Mouse (Mus musculus): ENCODE measurements around the gene Nupl1. TPM values are rescaled to one million over a fixed set of nuclear protein-coding genes. Genes with fewer than 3 reads are reported as not detected.
A peak's percentile ranks its signal among the peaks of the same experiment; 100 is the strongest.

Nupl1 gene
- polyA plus RNA-seq, 1 experiment from 2014 or later = not detected

GRCm38 (mm10) chr14:60195999-60196398 lies 55.2 kb downstream of the Nupl1 start:
- H3K4me3 ChIP-seq (ENCODE audit: low read length) = no peak overlapping the region
- ATAC-seq (ENCODE audit: low FRiP score, low TSS enrichment) = no peak
- 0 out of 2 replicates have a peak, but pooled peaks cover 3% of the 10 kb centered on the region for H3K9me3 ChIP-seq (ENCODE audit: low read length)
- H3K4me1 ChIP-seq (ENCODE audit: insufficient read depth, low read length) = no peaks in the 10 kb centered on the region
- H3K9ac ChIP-seq (replicated peaks; ENCODE audit: low read length) = no peak overlapping the region
- no peak overlapping the region for H3K27ac ChIP-seq (ENCODE audit: low read length)
- 78% methylated on average over 5 of the region's 5 CpGs for WGBS
- no peaks in the 10 kb centered on the region for H3K36me3 ChIP-seq (ENCODE audit: insufficient read depth, low read length)
- H3K27me3 ChIP-seq (ENCODE audit: insufficient read depth, low read length) = no peaks in the 10 kb centered on the region
- no peak overlapping the region for H3K4me2 ChIP-seq (replicated peaks; ENCODE audit: low read depth, low read length)

- WGBS = 75% methylated on average over 1 of the region's 1 CpGs
- Histone ChIP-seq H3K4me2 (replicated peaks; ENCODE audit: low read depth, low read length) (no peak overlapping the region), H3K27ac (ENCODE audit: low read length) (no peak overlapping the region), H3K36me3 (ENCODE audit: insufficient read depth, low read length) (no peaks in the 10 kb centered on the region), H3K4me1 (ENCODE audit: insufficient read depth, low read length) (no peaks in the 10 kb centered on the region), H3K9me3 (ENCODE audit: low read length) (0 out of 2 replicates have a peak, but pooled peaks cover 4% of the 10 kb centered on the region), H3K27me3 (ENCODE audit: insufficient read depth, low read length) (no peaks in the 10 kb centered on the region), H3K4me3 (ENCODE audit: low read length) (no peak overlapping the region), H3K9ac (replicated peaks; ENCODE audit: low read length) (no peak overlapping the region)
- no peak for ATAC-seq (ENCODE audit: low FRiP score, low TSS enrichment)
Observed at GRCm38 (mm10) chr14:60194606-60195005, 56.6 kb downstream of the Nupl1 start.

- Histone ChIP-seq H3K36me3 (ENCODE audit: insufficient read depth, low read length) (no peaks in the 10 kb centered on the region), H3K27me3 (ENCODE audit: insufficient read depth, low read length) (no peaks in the 10 kb centered on the region), H3K4me2 (replicated peaks; ENCODE audit: low read depth, low read length) (no peak overlapping the region), H3K4me1 (ENCODE audit: insufficient read depth, low read length) (no peaks in the 10 kb centered on the region), H3K9me3 (ENCODE audit: low read length) (0 out of 2 replicates have a peak, but pooled peaks cover 4% of the 10 kb centered on the region), H3K9ac (replicated peaks; ENCODE audit: low read length) (no peak overlapping the region), H3K4me3 (ENCODE audit: low read length) (no peak overlapping the region), H3K27ac (ENCODE audit: low read length) (no peak overlapping the region)
- 87% methylated on average over 5 of the region's 5 CpGs for WGBS
- ATAC-seq (ENCODE audit: low FRiP score, low TSS enrichment) = no peak
Observed at GRCm38 (mm10) chr14:60189771-60190170, 61.5 kb downstream of the Nupl1 start.

GRCm38 (mm10) chr14:60188201-60188825 lies 62.9 kb downstream of the Nupl1 start:
- H3K36me3 ChIP-seq (ENCODE audit: insufficient read depth, low read length) = no peaks in the 10 kb centered on the region
- H3K9me3 ChIP-seq (ENCODE audit: low read length) = 0 out of 2 replicates have a peak, but pooled peaks cover 4% of the 10 kb centered on the region
- H3K4me2 ChIP-seq (replicated peaks; ENCODE audit: low read depth, low read length) = no peak overlapping the region
- no peak overlapping the region for H3K9ac ChIP-seq (replicated peaks; ENCODE audit: low read length)
- H3K4me3 ChIP-seq (ENCODE audit: low read length) = no peak overlapping the region
- no peak for ATAC-seq (ENCODE audit: low FRiP score, low TSS enrichment)
- no peaks in the 10 kb centered on the region for H3K4me1 ChIP-seq (ENCODE audit: insufficient read depth, low read length)
- WGBS = 80% methylated on average over 5 of the region's 5 CpGs
- no peak overlapping the region for H3K27ac ChIP-seq (ENCODE audit: low read length)
- H3K27me3 ChIP-seq (ENCODE audit: insufficient read depth, low read length) = no peaks in the 10 kb centered on the region

- Histone ChIP-seq H3K4me3 (ENCODE audit: low read length) (no peak overlapping the region), H3K4me1 (ENCODE audit: insufficient read depth, low read length) (0 out of 2 replicates have a peak, but pooled peaks cover 8% of the 10 kb centered on the region), H3K27me3 (ENCODE audit: insufficient read depth, low read length) (peaks cover 14% of the 10 kb centered on the region), H3K9ac (replicated peaks; ENCODE audit: low read length) (no peak overlapping the region), H3K27ac (ENCODE audit: low read length) (no peak overlapping the region), H3K36me3 (ENCODE audit: insufficient read depth, low read length) (no peaks in the 10 kb centered on the region), H3K4me2 (replicated peaks; ENCODE audit: low read depth, low read length) (no peak overlapping the region), H3K9me3 (ENCODE audit: low read length) (no peaks in the 10 kb centered on the region)
- 97% methylated on average over 2 of the region's 2 CpGs for WGBS
- ATAC-seq (ENCODE audit: low FRiP score, low TSS enrichment) = no peak
Observed at GRCm38 (mm10) chr14:60181306-60181705, 69.9 kb downstream of the Nupl1 start.

GRCm38 (mm10) chr14:60178571-60178955 lies 72.7 kb downstream of the Nupl1 start:
- Histone ChIP-seq H3K27me3 (ENCODE audit: insufficient read depth, low read length) (peaks cover 35% of the 10 kb centered on the region), H3K4me2 (replicated peaks; ENCODE audit: low read depth, low read length) (no peak overlapping the region), H3K4me1 (ENCODE audit: insufficient read depth, low read length) (0 out of 2 replicates have a peak, but pooled peaks cover 8% of the 10 kb centered on the region), H3K4me3 (ENCODE audit: low read length) (no peak overlapping the region), H3K9me3 (ENCODE audit: low read length) (no peaks in the 10 kb centered on the region), H3K27ac (ENCODE audit: low read length) (no peak overlapping the region), H3K9ac (replicated peaks; ENCODE audit: low read length) (no peak overlapping the region), H3K36me3 (ENCODE audit: insufficient read depth, low read length) (no peaks in the 10 kb centered on the region)
- 55% methylated on average over 2 of the region's 2 CpGs for WGBS
- ATAC-seq (ENCODE audit: low FRiP score, low TSS enrichment) = no peak

GRCm38 (mm10) chr14:60177614-60178570 lies 73.3 kb downstream of the Nupl1 start:
- peak overlapping the region; percentile 74 for H3K9ac ChIP-seq (replicated peaks; ENCODE audit: low read length)
- no peak overlapping the region for H3K27ac ChIP-seq (ENCODE audit: low read length)
- no peak for ATAC-seq (ENCODE audit: low FRiP score, low TSS enrichment)
- H3K4me3 ChIP-seq (ENCODE audit: low read length) = peak overlapping the region; percentile 78
- no peaks in the 10 kb centered on the region for H3K9me3 ChIP-seq (ENCODE audit: low read length)
- WGBS = 19% methylated on average over 34 of the region's 37 CpGs
- H3K36me3 ChIP-seq (ENCODE audit: insufficient read depth, low read length) = no peaks in the 10 kb centered on the region
- H3K27me3 ChIP-seq (ENCODE audit: insufficient read depth, low read length) = peaks cover 35% of the 10 kb centered on the region
- H3K4me2 ChIP-seq (replicated peaks; ENCODE audit: low read depth, low read length) = peak overlapping the region; percentile 100
- H3K4me1 ChIP-seq (ENCODE audit: insufficient read depth, low read length) = 0 out of 2 replicates have a peak, but pooled peaks cover 8% of the 10 kb centered on the region

GRCm38 (mm10) chr14:60176891-60177613 lies 74.2 kb downstream of the Nupl1 start:
- Histone ChIP-seq H3K4me3 (ENCODE audit: low read length) (peak overlapping the region; percentile 78), H3K27me3 (ENCODE audit: insufficient read depth, low read length) (peaks cover 35% of the 10 kb centered on the region), H3K9me3 (ENCODE audit: low read length) (no peaks in the 10 kb centered on the region), H3K9ac (replicated peaks; ENCODE audit: low read length) (peak overlapping the region; percentile 74), H3K27ac (ENCODE audit: low read length) (no peak overlapping the region), H3K36me3 (ENCODE audit: insufficient read depth, low read length) (no peaks in the 10 kb centered on the region), H3K4me2 (replicated peaks; ENCODE audit: low read depth, low read length) (peak overlapping the region; percentile 100), H3K4me1 (ENCODE audit: insufficient read depth, low read length) (0 out of 2 replicates have a peak, but pooled peaks cover 8% of the 10 kb centered on the region)
- peak; percentile 76 for ATAC-seq (ENCODE audit: low FRiP score, low TSS enrichment)
- under 1% methylated on average over 75 of the region's 84 CpGs for WGBS

GRCm38 (mm10) chr14:60176469-60176890 lies 74.8 kb downstream of the Nupl1 start:
- H3K4me1 ChIP-seq (ENCODE audit: insufficient read depth, low read length) = 0 out of 2 replicates have a peak, but pooled peaks cover 8% of the 10 kb centered on the region
- 31% methylated on average over 9 of the region's 9 CpGs for WGBS
- peak; percentile 24; the same call in 1 of the 2 replicates for ATAC-seq (ENCODE audit: low FRiP score, low TSS enrichment)
- peak overlapping the region; percentile 78 for H3K4me3 ChIP-seq (ENCODE audit: low read length)
- H3K27me3 ChIP-seq (ENCODE audit: insufficient read depth, low read length) = peaks cover 35% of the 10 kb centered on the region
- H3K4me2 ChIP-seq (replicated peaks; ENCODE audit: low read depth, low read length) = peak overlapping the region; percentile 100
- no peaks in the 10 kb centered on the region for H3K36me3 ChIP-seq (ENCODE audit: insufficient read depth, low read length)
- H3K9ac ChIP-seq (replicated peaks; ENCODE audit: low read length) = no peak overlapping the region
- H3K27ac ChIP-seq (ENCODE audit: low read length) = no peak overlapping the region
- no peaks in the 10 kb centered on the region for H3K9me3 ChIP-seq (ENCODE audit: low read length)

All from kidney, embryonic 16.5 days (tissue).